8 mouse cellular contexts compared by ENCODE assay signal in the genomic region with DNA sequence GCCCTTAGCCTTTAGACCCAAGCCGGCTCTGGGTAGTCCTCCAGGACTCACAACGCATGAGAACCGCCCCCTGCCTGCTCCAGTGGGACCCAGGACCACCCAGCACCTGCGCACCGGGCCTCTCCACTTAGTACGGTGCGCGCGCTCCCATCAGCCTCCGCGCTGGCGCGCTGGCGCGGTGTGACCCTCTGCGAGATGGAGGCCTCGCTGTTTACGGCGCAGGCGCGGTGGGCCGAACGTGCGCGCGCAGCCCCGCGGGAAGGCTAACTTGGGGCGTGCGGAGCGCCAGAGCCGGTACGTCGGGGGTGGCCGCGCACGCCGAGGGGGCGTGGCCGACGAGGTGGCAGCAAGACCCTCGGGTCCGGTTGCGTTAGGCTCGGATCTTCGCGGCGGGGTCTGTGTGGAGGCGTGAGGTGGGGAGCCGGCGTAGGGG. TPM values are rescaled to one million over a fixed set of nuclear protein-coding genes. Genes with fewer than 3 reads are reported as not detected.
DNase-seq lines count a peak whose midpoint lies in the region; ATAC-seq lines count a peak whose summit lies in the region.

TSS of gene Gnb1l (plus strand) at position 156 of the 433 bp plus-strand sequence.
TSS of gene Rtl10 (plus strand) at position 344 of the 433 bp plus-strand sequence.

- no peaks in the 10 kb centered on the region for H3K9me3 ChIP-seq in hindbrain, embryonic 15.5 days

- peak within 1 kb of the TSS; percentile 75 for H3K4me3 ChIP-seq in hindbrain, embryonic 15.5 days

- peaks cover 24% of the 10 kb centered on the region for H3K4me1 ChIP-seq in hindbrain, embryonic 15.5 days (replicated peaks)

- WGBS in hindbrain, embryonic 15.5 days = under 1% methylated on average over 50 of the region's 51 CpGs

- H3K36me3 ChIP-seq in hindbrain, embryonic 15.5 days = peaks cover 13% of the 10 kb centered on the region

- ATAC-seq in hindbrain, embryonic 15.5 days (ENCODE audit: low FRiP score, low read depth) = peak; percentile 99

- no peaks in the 10 kb centered on the region for H3K27me3 ChIP-seq in hindbrain, embryonic 15.5 days

- peak within 1 kb of the TSS; percentile 88 for H3K27ac ChIP-seq in hindbrain, embryonic 15.5 days (replicated peaks)

- peak; percentile 96 for DNase-seq in R1 (ENCODE audit: low read depth, low spot score)
- DNase-seq in cerebellum, postnatal 25 days = peak; percentile 96 to 98
- DNase-seq in frontal cortex, postnatal 36 days (ENCODE audit: low spot score in 2 of 2) = peak; percentile 94 to 95
- DNase-seq in left cerebral cortex, adult 11 months (ENCODE audit: low spot score) = peak; percentile 88
- DNase-seq in lung, postnatal 4 days = peak; percentile 96 to 97
- peak; percentile 95 for DNase-seq in retina, postnatal 7 days (ENCODE audit: low read depth, low spot score)
- peak; percentile 90 for DNase-seq in urinary bladder, adult 2 months (ENCODE audit: low spot score)

- peak within 1 kb of the TSS; percentile 80 for H3K4me2 ChIP-seq in hindbrain, embryonic 15.5 days

- peak within 1 kb of the TSS; percentile 81 for H3K9ac ChIP-seq in hindbrain, embryonic 15.5 days

RNA-seq across cellular contexts. Expression of gene Gnb1l, which starts in this region (rescaled TPM):
- polyA plus RNA-seq in hindbrain, embryonic 15.5 days (2015; fragmentation: Nextera tagmentation; extraction: Ambion mirVana) = 14.8 and 16.7 TPM in 2 replicates
- 7.9 and 8.4 TPM in 2 replicates for polyA plus RNA-seq in urinary bladder, adult 2 months (2012; rRNA removed)

RNA-seq across cellular contexts. Expression of gene Rtl10, which starts in this region (rescaled TPM):
- polyA plus RNA-seq in hindbrain, embryonic 15.5 days (2015; fragmentation: Nextera tagmentation; extraction: Ambion mirVana) = 2.9 and 3.4 TPM in 2 replicates
- polyA plus RNA-seq in urinary bladder, adult 2 months (2012; rRNA removed) = 4.4 and 5.6 TPM in 2 replicates

Comparison
In these comparisons a context has a peak if more than half of its experiments do, and no peak if none do; other contexts are left out.
1. Peak in every context shown above with its lines: DNase-seq, ATAC-seq, H3K4me3 ChIP-seq and H3K27ac ChIP-seq.